Mouse (Mus musculus) splenic B cell, adult 2 months (primary cell): ENCODE data around the gene Cadm4.
A peak's percentile ranks its signal among the peaks of the same experiment; 100 is the strongest.
"Not testable (repeated sequence)": the region's sequence is repeated elsewhere in the genome, so short reads cannot be mapped to it uniquely, and the experiment has no call there.

Experiments
- DNase-seq: peaks from one replicate; pipeline ENCODE4 v3.0.0-alpha.2; 2011; ENCODE audit warnings: low read depth, low spot score
- H3K27me3 ChIP-seq: 2 replicates; pipeline ENCODE4 v1.6.1; 2012; ENCODE audit warnings: mild to moderate bottlenecking, low read length, moderate library complexity, mixed read lengths; ENCODE audit not compliant: control insufficient read depth, poor library complexity, insufficient read depth, severe bottlenecking
- H3K36me3 ChIP-seq: 2 replicates; pipeline ENCODE4 v1.6.1; 2012; ENCODE audit warnings: mild to moderate bottlenecking, low read length, moderate library complexity, mixed read lengths; ENCODE audit not compliant: control insufficient read depth, poor library complexity, insufficient read depth, severe bottlenecking

Gene Cadm4

GRCm38 (mm10) chr7:24476856-24477255 is 5.0 kb upstream of the Cadm4 start:
- no peak for DNase-seq
- peaks cover 19% of the 10 kb centered on the region for H3K36me3 ChIP-seq
- H3K27me3 ChIP-seq = no peaks in the 10 kb centered on the region

- no peak for DNase-seq
- no peaks in the 10 kb centered on the region for H3K27me3 ChIP-seq
- H3K36me3 ChIP-seq = peaks cover 13% of the 10 kb centered on the region
These were observed 2.9 kb upstream of the Cadm4 start for GRCm38 (mm10) chr7:24478911-24479310.

GRCm38 (mm10) chr7:24479685-24480084 is 2.1 kb upstream of the Cadm4 start:
- DNase-seq = no peak
- Histone ChIP-seq H3K27me3 (no peaks in the 10 kb centered on the region), H3K36me3 (peaks cover 9% of the 10 kb centered on the region)

GRCm38 (mm10) chr7:24480121-24480941 is 1.5 kb upstream of the Cadm4 start:
- Histone ChIP-seq H3K36me3 (peaks cover 3% of the 10 kb centered on the region), H3K27me3 (no peaks in the 10 kb centered on the region)
- no peak for DNase-seq

- DNase-seq = no peak
- H3K27me3 ChIP-seq = no peaks in the 10 kb centered on the region
These were observed 793 bp upstream of the Cadm4 start for GRCm38 (mm10) chr7:24480986-24481473.

GRCm38 (mm10) chr7:24482208-24483020 is 591 bp downstream of the Cadm4 start:
- no peaks in the 10 kb centered on the region for H3K36me3 ChIP-seq
- H3K27me3 ChIP-seq = no peaks in the 10 kb centered on the region
- no peak for DNase-seq

More at GRCm38 (mm10) chr7:24480986-24481473, 793 bp upstream of the Cadm4 start:
- H3K36me3 ChIP-seq = peaks cover 2% of the 10 kb centered on the region

GRCm38 (mm10) chr7:24483291-24483690 is 1.5 kb downstream of the Cadm4 start:
- not testable (repeated sequence) for DNase-seq, H3K27me3 ChIP-seq, H3K36me3 ChIP-seq

- no peaks in the 10 kb centered on the region for H3K36me3 ChIP-seq
- no peaks in the 10 kb centered on the region; the same call in 1 of the 2 replicates for H3K27me3 ChIP-seq
- DNase-seq = no peak
These were observed 3.7 kb downstream of the Cadm4 start for GRCm38 (mm10) chr7:24485481-24485880.

- DNase-seq = no peak
- Histone ChIP-seq H3K36me3 (no peaks in the 10 kb centered on the region), H3K27me3 (no peaks in the 10 kb centered on the region; the same call in 1 of the 2 replicates)
These were observed 4.9 kb downstream of the Cadm4 start for GRCm38 (mm10) chr7:24486654-24487130.

GRCm38 (mm10) chr7:24487403-24487802 is 5.6 kb downstream of the Cadm4 start:
- no peak for DNase-seq
- no peaks in the 10 kb centered on the region for H3K36me3 ChIP-seq
- H3K27me3 ChIP-seq = no peaks in the 10 kb centered on the region; the same call in 1 of the 2 replicates

- no peaks in the 10 kb centered on the region; the same call in 1 of the 2 replicates for H3K27me3 ChIP-seq
- H3K36me3 ChIP-seq = no peaks in the 10 kb centered on the region
- DNase-seq = no peak
These were observed 6.5 kb downstream of the Cadm4 start for GRCm38 (mm10) chr7:24488303-24488702.

- DNase-seq = peak; percentile 42
- peaks cover 2% of the 10 kb centered on the region; the same call in 1 of the 2 replicates for H3K27me3 ChIP-seq
- no peaks in the 10 kb centered on the region for H3K36me3 ChIP-seq
These were observed 18.2 kb downstream of the Cadm4 start for GRCm38 (mm10) chr7:24499856-24500577.

GRCm38 (mm10) chr7:24500929-24501328 is 19.1 kb downstream of the Cadm4 start:
- no peaks in the 10 kb centered on the region for H3K36me3 ChIP-seq
- peaks cover 2% of the 10 kb centered on the region; the same call in 1 of the 2 replicates for H3K27me3 ChIP-seq
- peak; percentile 61 for DNase-seq

- Histone ChIP-seq H3K27me3 (peaks cover 2% of the 10 kb centered on the region; the same call in 1 of the 2 replicates), H3K36me3 (no peaks in the 10 kb centered on the region)
- DNase-seq = peak; percentile 43
These were observed 19.7 kb downstream of the Cadm4 start for GRCm38 (mm10) chr7:24501492-24501891.
